Mouse (Mus musculus) CD4-positive helper T cell, adult 2 months (primary cell): ENCODE measurements around the gene Psenen.

Experiments
- DNase-seq: peaks from one replicate; pipeline ENCODE4 v3.0.0-alpha.2; 2012; ENCODE audit warnings: low read depth, missing footprints, low spot score

Psenen gene

DNA sequence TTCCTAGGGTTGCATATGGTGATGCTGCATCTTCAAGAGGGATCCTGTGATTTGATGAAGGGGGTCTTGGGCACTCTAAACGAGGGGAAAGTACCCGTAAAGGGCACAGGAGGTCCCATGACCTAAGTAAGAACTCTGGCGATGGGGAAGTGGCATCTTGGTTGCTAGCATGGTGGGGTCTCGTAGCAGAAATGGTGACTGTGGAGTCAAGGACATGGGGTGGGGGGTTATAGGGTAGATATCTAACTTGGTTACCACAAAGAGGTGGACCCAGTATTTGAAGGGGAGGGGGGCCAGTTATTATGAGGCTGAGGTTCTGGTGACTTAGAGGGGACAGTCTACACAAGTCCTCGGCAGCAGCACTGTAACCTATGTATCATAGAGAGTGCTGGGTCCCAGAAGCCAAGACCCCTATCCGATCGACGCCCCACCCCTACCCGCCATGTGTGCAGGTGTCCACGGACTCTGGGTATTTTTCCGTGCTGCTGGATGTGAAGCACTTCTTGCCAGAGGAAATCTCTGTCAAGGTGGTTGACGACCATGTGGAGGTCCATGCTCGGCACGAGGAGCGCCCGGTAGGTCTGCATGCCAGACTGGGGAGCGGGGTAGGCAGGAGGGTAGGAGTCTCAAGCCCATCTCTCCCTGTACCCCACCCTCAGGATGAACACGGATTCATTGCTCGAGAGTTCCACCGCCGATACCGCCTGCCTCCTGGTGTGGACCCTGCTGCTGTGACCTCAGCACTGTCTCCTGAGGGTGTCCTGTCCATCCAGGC is 9.4 kb downstream of the Psenen start:
- no peak for DNase-seq

DNA sequence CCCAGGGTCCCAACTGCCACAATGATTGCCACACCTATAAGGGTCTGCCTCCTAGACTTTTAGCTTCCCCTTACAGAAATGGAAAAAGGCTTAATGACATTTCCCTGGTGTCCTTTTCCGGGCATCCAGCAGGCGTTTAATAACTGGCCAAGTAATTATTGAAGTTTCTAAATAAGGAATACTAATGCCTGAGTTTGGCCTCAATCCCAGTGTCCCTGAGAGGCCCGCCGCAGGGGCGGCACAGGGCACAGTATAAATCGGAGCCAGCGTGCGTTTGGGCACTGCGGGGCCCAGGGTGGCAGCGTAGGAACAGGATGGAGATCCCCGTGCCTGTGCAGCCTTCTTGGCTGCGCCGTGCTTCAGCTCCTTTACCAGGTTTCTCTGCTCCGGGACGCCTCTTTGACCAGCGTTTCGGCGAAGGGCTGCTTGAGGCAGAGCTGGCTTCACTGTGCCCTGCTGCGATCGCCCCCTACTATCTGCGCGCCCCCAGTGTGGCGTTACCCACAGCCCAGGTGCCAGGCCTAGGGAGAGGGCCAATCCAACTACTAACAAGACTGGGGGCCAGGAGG is 10.3 kb downstream of the Psenen start:
- DNase-seq = peak; percentile 34

DNA sequence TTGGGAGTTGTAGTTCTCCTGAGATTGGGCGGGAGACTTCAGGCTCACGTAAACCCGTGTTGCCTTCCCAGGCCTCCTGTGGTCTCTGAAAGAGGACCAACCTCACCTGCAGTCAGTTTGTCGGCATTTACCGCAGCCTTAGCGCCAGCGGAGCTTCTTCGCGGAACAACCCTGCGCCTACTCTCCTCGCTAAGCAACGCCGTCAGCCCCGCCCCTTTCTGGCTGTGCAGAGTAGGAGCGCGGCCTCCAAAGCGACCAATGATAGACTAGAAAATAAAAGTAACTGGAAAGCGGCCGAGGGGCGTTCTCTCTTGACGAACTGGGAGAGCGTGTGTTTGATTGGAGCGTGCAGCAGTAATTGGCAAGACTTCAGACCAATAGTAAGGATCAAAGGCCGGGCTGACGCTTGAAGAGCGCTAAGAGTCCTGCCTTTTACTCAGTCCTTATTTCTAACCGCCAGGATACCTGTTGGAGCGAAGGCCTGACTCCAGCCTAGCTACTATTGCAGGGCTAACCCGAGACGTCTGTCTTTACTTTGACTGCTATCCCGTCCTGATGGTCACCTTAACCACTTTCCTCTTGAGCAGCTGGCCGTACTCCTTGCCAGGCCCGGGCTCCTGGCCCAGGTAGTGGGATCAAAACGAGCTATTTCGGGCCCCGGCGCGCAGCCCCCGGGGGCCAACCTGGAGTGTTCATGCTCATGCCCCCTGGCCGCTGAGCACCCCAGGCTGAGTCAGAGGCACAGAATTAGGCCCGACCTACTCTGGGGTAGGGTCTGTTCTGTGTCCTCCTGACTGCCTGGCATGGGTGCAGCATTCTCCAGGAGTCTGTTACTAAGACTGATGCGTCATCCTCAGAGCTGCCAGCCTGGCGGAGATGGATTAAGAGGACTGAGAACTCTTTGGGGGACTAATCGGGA is 11.1 kb downstream of the Psenen start, which contains the start of the genes Hspb6 and Proser3:
Gene Hspb6 (plus strand): TSS at position 77 of the 919 bp plus-strand sequence.
Gene Proser3 (minus strand): TSS at position 198 of the 919 bp plus-strand sequence.
- peak; percentile 99 for DNase-seq

DNA sequence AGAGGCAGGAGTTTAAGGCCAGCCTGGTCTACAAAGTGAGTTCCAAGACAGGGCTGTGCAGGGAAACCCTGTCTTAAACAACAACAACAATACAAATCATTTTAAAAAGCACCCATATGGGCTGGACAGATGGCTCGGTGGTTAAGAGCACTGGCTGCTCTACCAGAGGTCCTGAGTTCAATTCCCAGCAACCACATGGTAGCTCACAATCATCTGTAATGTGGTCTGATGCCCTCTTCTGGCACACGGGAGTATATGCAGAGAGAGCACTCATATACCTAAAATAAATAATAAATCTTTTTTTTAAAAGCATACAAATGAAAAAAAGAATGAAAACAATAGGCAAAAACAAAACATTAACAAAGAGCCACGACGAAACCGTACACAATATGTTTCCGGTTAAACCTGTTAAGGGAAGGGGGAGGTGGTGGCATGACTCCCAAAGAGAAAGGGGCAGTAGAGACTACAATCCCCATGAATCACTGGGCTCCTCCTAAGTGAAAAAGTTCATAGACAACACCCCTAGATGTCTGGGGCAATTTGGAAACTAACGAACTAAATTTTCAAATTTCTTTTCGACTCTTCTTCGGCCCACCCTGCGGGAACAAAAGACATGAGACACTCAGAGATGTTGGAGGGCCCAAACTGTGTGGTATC is 11.9 kb downstream of the Psenen start:
- DNase-seq = no peak

DNA sequence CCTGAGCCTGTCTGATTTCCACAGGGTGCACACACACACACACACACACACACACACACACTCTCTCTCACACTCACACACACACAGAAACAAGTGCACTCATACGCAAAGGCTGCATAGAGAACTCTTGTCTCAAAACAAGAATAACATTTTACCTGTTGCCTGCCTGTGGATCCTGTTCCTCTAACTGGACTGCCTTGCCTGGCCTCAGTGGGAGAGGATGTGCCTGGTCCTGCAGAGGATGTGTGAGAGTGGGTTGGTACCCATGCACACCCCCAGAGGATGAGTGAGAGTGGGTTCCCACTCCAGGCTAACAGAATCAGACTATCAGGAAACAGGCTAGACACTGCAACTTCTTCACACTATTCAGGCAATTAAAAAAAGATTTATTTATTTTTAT is 12.8 kb downstream of the Psenen start:
- DNase-seq = no peak

DNA sequence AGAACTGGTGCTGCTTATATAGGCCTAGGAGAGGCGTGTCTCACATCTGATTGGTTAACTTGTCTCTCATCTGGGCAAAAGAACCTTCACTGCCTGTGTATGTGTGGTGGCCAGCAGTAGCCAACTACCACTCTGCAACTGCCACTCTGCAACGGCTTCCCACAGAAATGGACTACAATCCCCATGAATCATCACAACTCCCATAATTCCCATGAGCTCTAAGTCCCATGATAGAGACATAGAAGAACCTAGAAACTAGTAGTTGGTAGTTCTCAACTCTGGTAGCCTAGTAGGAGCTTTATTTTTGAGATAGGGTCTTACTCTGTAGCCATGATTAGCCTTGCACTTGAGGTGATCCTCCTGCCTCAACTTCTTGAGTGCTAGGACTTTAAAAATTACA is 13.5 kb downstream of the Psenen start:
- DNase-seq = no peak

DNA sequence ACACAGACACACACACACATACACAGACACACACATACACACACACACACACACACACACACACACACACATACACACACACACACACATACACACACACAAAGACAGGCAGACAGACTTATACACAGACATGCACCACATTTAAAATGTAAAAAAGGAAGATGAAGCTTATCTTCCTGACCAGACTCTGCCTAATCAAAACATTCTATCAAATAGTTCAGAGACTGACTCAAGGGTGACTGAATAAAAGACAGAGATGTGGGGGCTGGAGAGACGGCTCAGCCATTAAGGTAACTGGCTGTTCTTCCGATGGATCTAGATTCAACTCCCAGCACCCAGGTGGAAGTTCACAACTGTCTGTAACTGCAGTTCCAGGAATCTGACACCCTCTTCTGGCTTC is 19.1 kb downstream of the Psenen start:
- no peak for DNase-seq

DNA sequence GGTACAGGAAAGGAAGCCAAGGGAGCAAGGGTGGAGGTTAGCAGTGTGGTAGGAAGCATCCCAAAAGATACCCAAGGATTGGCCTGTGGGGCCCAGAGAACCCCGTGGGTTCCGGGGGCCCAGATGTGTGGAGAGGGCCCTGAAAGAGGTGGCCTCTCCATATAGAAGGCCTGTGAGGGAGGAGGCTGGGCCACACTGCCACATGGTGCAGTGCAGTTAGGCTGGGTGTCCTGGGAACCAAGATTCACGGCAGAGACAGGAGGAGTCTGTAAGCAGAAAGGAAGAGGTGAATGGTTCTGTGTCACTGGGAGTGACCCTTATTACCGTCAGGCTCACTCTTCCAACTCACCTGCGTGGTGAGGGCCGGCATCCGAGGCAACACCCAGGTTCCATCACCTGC is 22.9 kb downstream of the Psenen start:
- no peak for DNase-seq

DNA sequence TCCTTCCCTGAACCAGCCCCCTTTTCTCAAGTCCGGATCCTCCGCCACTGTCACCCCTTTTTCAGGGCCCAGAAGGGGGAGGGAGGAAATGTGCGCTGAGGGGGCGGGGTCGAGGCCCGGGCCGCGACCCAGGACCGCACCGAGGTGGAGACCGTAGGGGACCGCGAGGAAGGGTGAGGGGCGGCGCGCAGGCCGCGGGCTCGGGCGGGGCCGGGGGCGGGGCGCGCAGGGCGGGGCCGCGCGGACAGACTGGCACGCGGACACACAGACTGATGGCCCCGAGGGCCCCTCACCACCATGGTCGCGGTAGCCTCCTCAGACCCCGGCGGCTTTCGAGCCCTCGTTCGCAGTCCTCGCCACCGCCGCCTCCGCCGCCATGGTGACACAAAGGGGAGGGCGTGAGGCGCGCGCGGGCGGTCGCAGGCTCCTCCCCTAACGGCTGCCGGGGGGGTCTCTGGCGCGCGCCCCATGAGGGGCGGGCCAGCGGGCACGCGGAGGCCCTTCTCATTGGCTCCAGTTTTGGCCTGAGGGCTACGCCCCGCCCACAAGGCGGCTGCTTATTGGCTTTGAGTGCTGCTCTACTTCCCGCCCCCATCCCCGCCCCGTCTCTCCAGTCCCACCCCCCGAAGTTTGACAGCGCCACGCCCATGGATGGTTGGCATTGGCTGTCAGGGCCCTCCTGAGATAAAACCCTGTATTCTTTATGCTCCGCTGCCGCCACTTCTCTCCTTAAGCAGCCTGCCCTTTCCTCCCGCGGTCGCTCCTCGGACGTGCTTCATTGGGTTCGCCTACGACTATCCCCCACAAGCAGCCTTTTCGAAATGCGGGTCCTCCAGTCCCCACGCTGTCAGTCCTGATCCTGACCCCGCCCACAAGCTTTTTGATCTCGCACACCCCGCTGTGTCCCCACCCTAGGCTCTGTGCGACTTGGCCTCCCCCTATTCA is 28.5 kb downstream of the Psenen start, which contains the start of gene Arhgap33:
Gene Arhgap33 (minus strand): TSS at position 428 of the 945 bp plus-strand sequence.
- DNase-seq = peak; percentile 98

DNA sequence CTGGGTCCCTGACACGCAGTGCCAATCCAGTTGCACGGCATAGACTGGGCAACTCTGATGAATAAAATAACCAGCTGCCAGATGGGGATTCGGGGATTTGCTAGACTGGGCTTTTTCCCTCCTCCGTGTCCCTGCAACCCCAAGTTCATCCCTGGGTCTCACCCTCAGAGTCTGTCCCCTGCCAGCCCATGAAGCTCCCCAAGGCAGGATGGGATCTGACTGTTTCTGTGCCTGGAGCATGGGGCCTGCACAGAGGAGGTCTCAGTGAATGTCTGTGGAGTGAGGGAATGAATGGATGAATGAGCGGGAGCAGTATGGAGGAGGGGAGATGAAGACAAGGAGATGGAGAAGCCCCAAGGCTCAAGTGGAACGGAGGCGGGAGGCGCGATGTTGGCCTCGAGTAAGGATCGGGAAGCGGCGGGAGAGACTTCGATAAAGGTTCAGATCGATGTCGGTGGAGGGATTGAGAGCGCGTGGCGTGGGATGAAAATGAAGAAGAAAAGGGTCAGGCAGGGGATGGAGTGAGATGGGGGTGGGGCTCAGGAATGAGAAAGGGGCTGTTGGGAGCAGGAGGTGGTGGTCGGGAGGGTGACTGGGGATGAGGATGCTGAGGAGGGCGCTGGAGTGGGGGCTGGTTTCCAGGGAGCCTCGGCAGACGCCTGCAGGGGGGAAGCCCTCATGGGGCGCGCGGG is 29.3 kb downstream of the Psenen start:
- DNase-seq = no peak

DNA sequence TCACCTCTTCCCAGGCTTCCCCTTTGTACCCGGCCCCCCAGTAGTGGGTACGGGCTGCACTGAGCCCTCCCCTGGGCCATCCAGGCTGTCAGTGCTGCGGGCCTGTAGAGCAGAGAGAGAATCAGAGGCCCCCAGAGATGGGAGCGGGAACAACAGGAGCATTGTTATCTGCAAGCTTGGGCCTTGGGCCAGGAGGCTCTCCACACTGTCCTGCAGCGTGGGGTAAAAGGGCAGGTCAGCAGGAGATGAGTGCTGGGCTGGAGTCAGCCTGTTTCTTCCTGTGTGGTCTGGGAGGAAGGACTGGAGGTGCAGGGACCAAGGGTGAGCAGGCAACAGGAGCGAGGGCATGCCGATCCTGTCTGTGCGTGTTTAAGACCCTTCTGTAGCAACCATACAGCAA is 30.5 kb downstream of the Psenen start:
- no peak for DNase-seq

DNA sequence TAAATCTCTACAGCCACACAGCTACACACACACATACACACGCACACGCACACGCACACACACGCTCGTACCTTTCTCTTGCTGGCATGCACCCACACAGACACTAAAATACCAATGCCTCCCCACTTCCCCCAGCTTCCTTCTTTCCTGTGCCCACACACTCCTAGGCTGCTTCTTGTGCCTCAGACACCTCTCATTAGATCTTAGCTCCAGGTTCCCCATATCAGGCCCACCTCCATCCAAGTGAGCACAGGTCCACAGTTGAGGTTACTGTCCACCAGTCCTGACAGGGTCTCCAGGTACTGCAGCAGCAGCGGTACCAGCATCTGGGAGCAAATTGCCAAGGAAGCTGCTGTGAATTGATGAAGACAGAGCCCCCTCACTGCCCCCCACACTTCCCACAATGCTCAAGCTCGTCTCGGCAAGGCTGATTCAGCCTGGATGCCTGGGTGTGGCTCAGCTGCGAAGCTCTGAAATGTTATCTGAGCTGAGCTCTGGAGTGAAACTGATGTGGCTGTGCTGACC is 32.1 kb downstream of the Psenen start:
- DNase-seq = no peak

DNA sequence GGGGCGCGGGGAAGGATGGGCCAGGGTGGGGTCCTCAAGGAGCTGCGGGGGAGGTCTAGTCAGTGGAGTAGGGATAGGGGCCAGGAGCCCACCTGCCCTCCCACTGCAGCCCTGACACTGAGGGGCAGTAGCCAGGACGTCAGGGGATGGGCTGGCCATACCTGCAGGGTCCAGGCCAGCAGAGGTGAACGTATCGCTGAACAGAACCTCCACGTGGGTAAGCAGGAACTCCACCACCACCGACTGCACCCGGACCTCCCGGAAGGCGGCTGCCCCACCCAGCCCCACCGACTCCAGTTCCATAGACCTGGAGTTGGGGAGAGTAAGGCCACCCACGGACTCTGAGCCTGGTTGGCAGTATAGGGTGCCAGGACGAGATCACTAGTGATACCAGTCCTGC is 36.4 kb downstream of the Psenen start:
- no peak for DNase-seq

DNA sequence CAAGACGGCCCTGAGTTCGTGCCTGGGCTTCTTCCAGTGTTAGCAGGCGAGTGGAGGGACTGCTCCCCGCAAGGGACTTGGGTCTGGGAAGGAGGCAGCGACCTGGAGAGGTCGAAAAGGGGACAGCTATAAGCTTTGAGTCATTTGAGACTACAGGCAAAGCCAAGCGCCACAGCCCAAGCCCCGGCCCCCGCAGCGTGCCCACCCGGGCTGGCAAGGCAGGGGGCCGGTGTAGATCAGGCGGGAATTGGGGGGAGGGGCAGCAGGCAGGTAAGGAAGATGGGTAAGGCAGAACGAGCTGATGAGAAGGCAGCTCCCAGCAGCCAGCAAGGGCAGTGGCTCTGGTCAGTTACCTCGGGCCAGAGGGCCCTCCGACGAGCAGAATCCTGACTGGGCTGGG is 37.0 kb downstream of the Psenen start:
- no peak for DNase-seq

DNA sequence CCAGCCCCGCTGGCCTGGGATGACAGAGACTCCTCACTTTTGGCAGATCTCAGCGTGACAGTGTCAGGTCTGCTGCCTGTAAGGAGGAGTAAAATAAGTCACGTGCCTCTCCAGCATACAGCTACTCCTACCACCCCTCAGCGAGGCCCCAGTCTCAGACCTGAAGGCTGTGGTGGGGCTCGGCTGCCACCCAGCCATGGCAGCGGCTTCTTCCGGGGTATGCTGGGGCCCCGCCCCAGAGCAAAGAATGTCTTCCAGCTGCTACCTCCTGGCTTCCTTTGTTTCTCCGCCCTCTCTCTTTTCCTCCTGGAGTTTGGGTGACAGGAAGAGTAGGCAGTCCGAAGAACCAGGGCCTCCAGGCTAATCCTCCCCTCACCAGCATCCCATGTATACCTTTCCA is 37.5 kb downstream of the Psenen start:
- no peak for DNase-seq

DNA sequence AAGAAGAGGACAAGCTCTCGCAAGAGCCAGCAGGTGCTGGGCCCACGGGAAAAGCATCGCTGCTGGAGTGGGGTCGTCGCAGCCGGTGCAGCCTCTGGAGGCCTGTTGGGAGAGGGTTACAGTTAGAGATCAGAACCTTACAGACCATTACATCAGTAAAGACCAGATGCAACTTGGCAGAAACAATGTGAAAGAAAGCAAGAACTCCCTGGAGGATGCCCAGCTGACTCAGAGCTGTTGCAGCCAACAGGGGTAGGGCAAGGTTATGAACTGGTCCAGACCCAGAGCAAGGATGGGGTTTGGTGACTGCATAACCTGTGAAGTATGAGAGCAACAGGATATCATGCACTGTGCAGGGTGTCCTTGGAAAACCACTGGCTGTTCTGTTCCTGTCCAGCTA is 38.9 kb downstream of the Psenen start:
- no peak for DNase-seq

DNA sequence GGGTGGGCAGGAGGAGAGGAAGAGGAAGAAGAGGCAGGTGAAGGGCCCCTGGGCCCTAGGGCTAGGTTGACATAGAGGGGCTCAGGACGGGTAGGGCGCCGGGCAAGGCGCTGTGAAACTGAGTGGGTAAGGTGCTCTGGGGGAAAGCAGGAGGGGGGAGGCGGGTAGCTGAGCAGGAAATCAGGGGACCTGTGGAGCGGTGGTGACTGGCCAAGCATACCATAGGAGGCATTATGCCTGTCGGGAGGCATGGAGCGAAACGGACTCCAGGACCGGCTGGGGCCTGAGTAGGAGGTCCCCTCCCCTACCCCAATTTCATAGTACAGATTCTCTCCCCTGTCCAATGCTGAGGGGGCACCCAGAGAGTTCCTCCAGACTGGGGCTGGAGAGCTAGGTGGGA is 40.6 kb downstream of the Psenen start:
- no peak for DNase-seq

DNA sequence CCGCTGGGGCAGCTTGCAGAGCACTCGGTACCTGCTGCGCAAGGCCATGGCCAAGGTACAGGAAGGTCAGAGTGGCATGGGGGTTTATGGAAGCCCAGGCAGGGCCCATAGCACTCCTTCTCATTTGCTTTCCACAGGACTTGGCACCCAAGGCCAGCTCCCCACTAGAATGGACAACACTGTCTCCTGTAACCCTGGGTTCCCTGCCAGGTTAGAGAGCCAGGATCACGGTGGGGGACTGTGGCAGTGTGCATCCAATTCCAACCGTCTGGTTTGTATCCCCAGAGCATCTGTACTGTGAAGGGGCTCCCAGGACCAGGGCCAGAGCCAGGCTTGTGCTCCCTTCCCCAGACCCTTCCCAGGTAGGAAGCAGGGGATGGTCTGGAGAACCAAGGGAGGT is 42.6 kb downstream of the Psenen start:
- DNase-seq = no peak

DNA sequence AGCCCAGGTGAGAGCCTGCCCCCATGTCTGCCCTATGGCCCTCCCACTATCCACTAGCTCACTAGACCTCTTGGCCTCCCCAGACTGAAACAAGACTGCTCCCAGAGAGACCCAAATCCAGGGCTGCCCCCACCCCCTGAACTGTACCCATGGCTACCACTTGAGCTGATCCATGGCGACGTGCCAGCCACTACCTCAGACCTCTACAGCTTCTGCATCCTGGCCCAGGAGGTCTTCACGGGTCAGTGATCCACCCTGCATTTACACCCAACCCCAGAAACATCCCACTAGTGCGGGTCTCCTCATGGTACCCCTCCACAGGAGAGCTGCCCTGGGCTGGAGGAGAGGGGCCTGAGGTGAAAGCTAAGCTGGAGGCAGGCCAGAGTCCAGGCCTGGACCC is 43.0 kb downstream of the Psenen start:
- no peak for DNase-seq

DNA sequence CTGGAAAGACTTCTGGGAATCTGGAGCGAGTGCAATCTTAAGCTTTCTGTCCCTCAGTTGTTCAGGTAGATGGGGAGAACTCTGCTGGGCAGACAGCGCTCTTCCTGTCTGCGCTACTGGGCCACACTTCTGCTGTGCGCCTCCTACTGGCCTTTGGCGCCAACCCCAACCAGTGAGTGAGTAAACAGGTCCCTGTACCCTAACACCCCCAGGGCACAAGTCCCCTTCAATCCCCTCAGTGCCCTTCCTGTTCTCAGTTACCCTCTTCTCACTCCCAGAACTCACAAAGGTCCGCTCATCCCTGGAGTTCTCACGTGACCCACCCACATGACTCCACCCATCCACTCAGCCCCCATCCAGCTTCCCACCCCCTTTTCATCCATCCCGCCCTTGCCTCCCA is 45.1 kb downstream of the Psenen start:
- no peak for DNase-seq
